Mouse (Mus musculus): ENCODE measurements at regions not wholly inside any gene's neighbourhood (a gene's known extent, or its start where the extent isn't known, plus 50 kb on each side); places are given as distances from the start of the nearest gene placed in this dataset.

DNA sequence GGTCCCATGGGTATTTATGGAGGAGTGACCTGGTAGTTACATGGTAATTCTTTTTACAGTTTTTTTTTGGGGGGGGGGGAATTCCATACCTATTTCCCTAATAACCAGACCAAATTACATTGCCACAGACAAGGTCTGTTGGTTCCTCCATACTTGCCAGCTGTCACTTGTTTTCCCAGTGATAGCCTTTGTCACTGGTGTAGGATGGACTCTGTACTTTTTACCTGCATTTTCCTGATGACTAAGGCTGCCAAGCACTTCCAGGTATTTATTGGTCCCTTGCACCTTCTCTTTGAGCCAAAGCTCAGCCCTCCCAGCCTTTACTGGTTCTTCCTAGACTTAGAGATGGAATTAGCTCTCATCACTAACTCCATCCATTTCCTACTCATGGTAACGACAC lies 357.1 kb upstream of the Noct start:
- no peaks in the 10 kb centered on the region for H3K79me2 ChIP-seq (ENCODE audit: control insufficient read depth, insufficient read depth, low read length, poor library complexity)
- TF ChIP-seq ZNF384 (IDR thresholded peaks at IDR 0.05; ENCODE audit: low read depth, low read length) (no peak), UBTF (IDR thresholded peaks at IDR 0.05; ENCODE audit: borderline replicate concordance, insufficient read depth, low read depth, low read length) (no peak), MEF2A (IDR thresholded peaks at IDR 0.05; ENCODE audit: extremely low read depth, insufficient replicate concordance, low read depth, low read length, poor library complexity, severe bottlenecking) (no peak), USF1 (IDR thresholded peaks at IDR 0.05; ENCODE audit: low read depth, low read length) (no peak), USF2 (IDR thresholded peaks at IDR 0.05; ENCODE audit: borderline replicate concordance in 1 of 2, insufficient read depth in 1 of 2, low read depth in 1 of 2, low read length in 2 of 2) (no peak), POLR2A (IDR thresholded peaks at IDR 0.05; ENCODE audit: control insufficient read depth in 1 of 2, insufficient read depth in 1 of 2, low read depth in 1 of 2, low read length in 2 of 2, poor library complexity in 1 of 2) (no peak), ZC3H11A (IDR thresholded peaks at IDR 0.05; ENCODE audit: low read depth, low read length) (no peak), SMC3 (IDR thresholded peaks at IDR 0.05; ENCODE audit: low read depth, low read length) (no peak), MXI1 (IDR thresholded peaks at IDR 0.05; ENCODE audit: low read depth, low read length) (no peak), MAX (IDR thresholded peaks at IDR 0.05; ENCODE audit: low read length) (no peak)
- no peak overlapping the region for H3K27ac ChIP-seq (ENCODE audit: control insufficient read depth, low read depth, low read length)
- H3K4me3 ChIP-seq (ENCODE audit: control insufficient read depth in 1 of 2, insufficient read depth in 1 of 2, low read depth in 2 of 2, low read length in 2 of 2), result no peak overlapping the region
- DNase-seq (ENCODE audit: low read depth, low spot score), result no peak
- H3K27me3 ChIP-seq (ENCODE audit: control insufficient read depth in 1 of 2, insufficient read depth in 2 of 2, low read length in 2 of 2), result no peaks in the 10 kb centered on the region; a peak in 1 of 4 replicates
- H3K9ac ChIP-seq (ENCODE audit: control insufficient read depth, low read depth, low read length, poor library complexity, severe bottlenecking), result no peak overlapping the region
- H3K9me3 ChIP-seq (replicated peaks; ENCODE audit: insufficient read depth, low read length), result no peaks in the 10 kb centered on the region
- no peaks in the 10 kb centered on the region for H3K36me3 ChIP-seq (ENCODE audit: control insufficient read depth in 1 of 2, insufficient read depth in 2 of 2, low read length in 2 of 2)
- no peaks in the 10 kb centered on the region for H3K4me1 ChIP-seq (ENCODE audit: control insufficient read depth in 1 of 2, insufficient read depth in 2 of 2, low read length in 2 of 2)

DNA sequence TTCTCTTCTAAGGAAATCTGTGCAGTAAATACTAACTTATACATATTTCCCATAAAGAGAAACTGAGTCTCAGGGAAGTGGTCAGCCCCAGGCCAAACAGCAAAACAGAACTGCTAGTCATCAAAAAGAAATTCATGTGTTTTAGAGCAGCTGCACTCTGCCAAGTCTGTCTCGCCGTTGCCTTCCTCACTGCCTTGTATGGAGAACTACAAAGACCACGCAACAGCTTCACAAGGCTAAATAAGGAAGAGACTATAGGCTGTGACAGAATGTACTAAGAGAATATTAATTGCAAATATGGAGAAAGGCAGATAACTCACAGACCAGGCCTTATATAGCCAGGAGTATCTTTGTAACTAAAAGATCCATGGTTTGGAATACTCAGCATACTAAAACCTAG lies 355.0 kb upstream of the Noct start:
- Histone ChIP-seq H3K27me3 (ENCODE audit: control insufficient read depth in 1 of 2, insufficient read depth in 2 of 2, low read length in 2 of 2) (no peaks in the 10 kb centered on the region), H3K36me3 (ENCODE audit: control insufficient read depth in 1 of 2, insufficient read depth in 2 of 2, low read length in 2 of 2) (no peaks in the 10 kb centered on the region)
- TF ChIP-seq UBTF (IDR thresholded peaks at IDR 0.05; ENCODE audit: borderline replicate concordance, insufficient read depth, low read depth, low read length), result no peak
- TF ChIP-seq MYB (IDR thresholded peaks at IDR 0.05; ENCODE audit: low read depth, low read length), result no peak
- TF ChIP-seq NRF1 (IDR thresholded peaks at IDR 0.05; ENCODE audit: insufficient read depth, low read depth, low read length, poor library complexity, severe bottlenecking), result no peak
- TF ChIP-seq CHD2 (IDR thresholded peaks at IDR 0.05; ENCODE audit: low read length), result no peak
- no peak for TF ChIP-seq E2F4 (IDR thresholded peaks at IDR 0.05; ENCODE audit: borderline replicate concordance, low read depth, low read length)
- no peak for TF ChIP-seq GABPA (IDR thresholded peaks at IDR 0.05; ENCODE audit: low read depth, low read length)
- TF ChIP-seq SIN3A (IDR thresholded peaks at IDR 0.05; ENCODE audit: low read length), result no peak
- no peak for TF ChIP-seq HCFC1 (IDR thresholded peaks at IDR 0.05; ENCODE audit: low read depth, low read length)
- no peak for TF ChIP-seq JUND (IDR thresholded peaks at IDR 0.05; ENCODE audit: low read depth, low read length)
- TF ChIP-seq KAT2A (conservative IDR thresholded peaks at IDR 0.05; ENCODE audit: low read depth, low read length), result no peak
- no peak for TF ChIP-seq POLR2AphosphoS5 (IDR thresholded peaks at IDR 0.05; ENCODE audit: borderline replicate concordance, low read depth, low read length)
- no peak for TF ChIP-seq CHD1 (IDR thresholded peaks at IDR 0.05; ENCODE audit: low read depth, low read length)
- TF ChIP-seq SMC3 (IDR thresholded peaks at IDR 0.05; ENCODE audit: low read depth, low read length), result no peak
- TF ChIP-seq MAFK (IDR thresholded peaks at IDR 0.05; ENCODE audit: borderline replicate concordance, low read depth, low read length), result no peak

More for the DNA sequence above, 355.0 kb upstream of the Noct start:
- Histone ChIP-seq H3K4me1 (ENCODE audit: control insufficient read depth in 1 of 2, insufficient read depth in 2 of 2, low read length in 2 of 2) (no peaks in the 10 kb centered on the region), H3K27ac (ENCODE audit: control insufficient read depth, low read depth, low read length) (no peak overlapping the region), H3K79me2 (ENCODE audit: control insufficient read depth, insufficient read depth, low read length, poor library complexity) (no peaks in the 10 kb centered on the region), H3K9ac (ENCODE audit: control insufficient read depth, low read depth, low read length, poor library complexity, severe bottlenecking) (no peak overlapping the region), H3K9me3 (replicated peaks; ENCODE audit: insufficient read depth, low read length) (no peaks in the 10 kb centered on the region), H3K4me3 (ENCODE audit: control insufficient read depth in 1 of 2, insufficient read depth in 1 of 2, low read depth in 2 of 2, low read length in 2 of 2) (no peak overlapping the region)
- no peak for DNase-seq (ENCODE audit: low read depth, low spot score)

Data from MEL (cell line).